Mouse (Mus musculus): Measurements from ENCODE around the gene Sap25. TPM values are rescaled to one million over a fixed set of nuclear protein-coding genes. Genes with fewer than 3 reads are reported as not detected.
"Not testable (repeated sequence)": the region's sequence is repeated elsewhere in the genome, so short reads cannot be mapped to it uniquely, and the experiment has no call there.

Sap25 gene
- polyA plus RNA-seq, 1 experiment from 2014 or later: 10.7 TPM

DNA sequence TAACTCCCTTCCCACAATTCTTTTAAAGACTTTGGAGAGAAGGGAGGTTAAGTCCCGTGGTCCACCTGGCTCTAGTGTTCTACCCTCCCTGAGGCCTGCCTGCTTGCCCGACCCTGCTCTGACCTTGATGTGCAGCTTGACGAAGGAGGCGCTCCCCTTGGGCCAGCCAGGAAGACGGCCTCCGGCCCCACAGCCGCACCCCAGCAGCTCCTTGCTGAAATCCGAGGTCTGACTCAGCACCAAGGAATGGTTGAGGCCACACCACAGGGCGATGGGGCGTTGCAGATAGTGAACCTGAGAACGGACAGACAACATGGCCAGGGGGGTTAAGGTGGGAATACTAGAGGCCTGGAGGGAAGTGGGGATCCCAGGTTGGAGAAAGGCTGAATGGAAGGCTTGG lies 27.6 kb upstream of the Sap25 start, which contains the start of gene Pcolce:
Pcolce (minus strand) TSS at position 235 of the 400 bp plus-strand sequence.
- 68% methylated on average over 11 of the region's 11 CpGs for WGBS
- no peaks in the 10 kb centered on the region for H3K36me3 ChIP-seq (ENCODE audit: control insufficient read depth, insufficient read depth, low read length)
- H3K9me3 ChIP-seq (ENCODE audit: control insufficient read depth, low read length): no peaks in the 10 kb centered on the region
- peaks cover 2% of the 10 kb centered on the region; the same call in 1 of the 2 replicates for H3K4me1 ChIP-seq (replicated peaks; ENCODE audit: control insufficient read depth, insufficient read depth, low read length)
- H3K4me2 ChIP-seq (ENCODE audit: low read depth, low read length, severe bottlenecking): no peak within 1 kb of the TSS
- H3K9ac ChIP-seq (ENCODE audit: low read length): no peak within 1 kb of the TSS
- no peak within 1 kb of the TSS for H3K4me3 ChIP-seq (ENCODE audit: low read depth, low read length)
- no peak within 1 kb of the TSS for H3K27ac ChIP-seq (ENCODE audit: low read depth, low read length)
- peaks cover 2% of the 10 kb centered on the region; the same call in 1 of the 2 replicates for H3K27me3 ChIP-seq (ENCODE audit: control insufficient read depth, insufficient read depth, low read length)
- ATAC-seq (replicated peaks; ENCODE audit: low FRiP score): no peak
- no peak for DNase-seq (ENCODE audit: low spot score)

DNA sequence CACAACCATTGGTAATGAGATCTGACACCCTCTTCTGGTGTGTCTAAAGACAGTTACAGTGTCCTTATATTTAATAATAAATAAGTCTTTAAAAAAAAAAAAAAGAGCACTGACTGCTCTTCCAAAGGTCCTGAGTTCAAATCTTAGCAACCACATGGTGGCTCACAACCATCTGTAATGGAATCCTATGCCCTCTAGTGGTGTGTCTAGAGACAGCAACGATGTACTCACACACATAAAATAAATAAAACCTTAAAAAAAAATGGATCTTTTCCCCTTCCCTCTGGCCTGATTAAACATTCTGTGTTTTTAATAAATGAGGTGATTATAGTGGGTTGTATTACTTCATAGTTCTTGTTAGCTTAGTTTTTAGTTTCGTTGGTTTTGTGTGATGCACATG lies 26.2 kb upstream of the Sap25 start:
- DNase-seq (ENCODE audit: low spot score); H3K9ac ChIP-seq (ENCODE audit: low read length); H3K27me3 ChIP-seq (ENCODE audit: control insufficient read depth, insufficient read depth, low read length); H3K27ac ChIP-seq (ENCODE audit: low read depth, low read length); ATAC-seq (replicated peaks; ENCODE audit: low FRiP score); H3K9me3 ChIP-seq (ENCODE audit: control insufficient read depth, low read length); H3K4me3 ChIP-seq (ENCODE audit: low read depth, low read length); H3K4me2 ChIP-seq (ENCODE audit: low read depth, low read length, severe bottlenecking); H3K4me1 ChIP-seq (replicated peaks; ENCODE audit: control insufficient read depth, insufficient read depth, low read length); H3K36me3 ChIP-seq (ENCODE audit: control insufficient read depth, insufficient read depth, low read length): not testable (repeated sequence)
- WGBS: 92% methylated on average over 2 of the region's 2 CpGs

DNA sequence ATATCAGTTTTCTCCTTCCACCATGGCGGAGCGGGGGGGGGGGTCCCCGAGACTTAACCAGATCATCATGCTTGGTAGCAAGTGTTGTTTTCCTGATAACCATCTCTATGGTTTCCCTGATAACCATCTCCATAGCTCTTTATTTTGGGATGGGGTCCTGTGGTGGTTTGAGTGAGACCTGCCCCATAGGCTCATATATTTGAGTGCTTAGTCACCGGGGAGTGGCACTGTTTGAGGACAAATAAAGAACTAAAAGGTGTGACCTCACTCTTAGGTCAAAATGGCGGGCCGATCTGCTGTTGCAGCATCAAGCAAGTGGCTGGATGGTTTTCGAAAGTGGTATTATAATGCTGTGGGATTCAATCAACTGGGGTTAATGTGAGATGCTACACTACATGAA lies 25.8 kb upstream of the Sap25 start:
- WGBS: 85% methylated on average over 7 of the region's 7 CpGs
- Histone ChIP-seq H3K9ac (ENCODE audit: low read length) (no peak overlapping the region), H3K4me2 (ENCODE audit: low read depth, low read length, severe bottlenecking) (no peak overlapping the region), H3K36me3 (ENCODE audit: control insufficient read depth, insufficient read depth, low read length) (no peaks in the 10 kb centered on the region), H3K27ac (ENCODE audit: low read depth, low read length) (no peak overlapping the region), H3K9me3 (ENCODE audit: control insufficient read depth, low read length) (no peaks in the 10 kb centered on the region), H3K27me3 (ENCODE audit: control insufficient read depth, insufficient read depth, low read length) (no peaks in the 10 kb centered on the region), H3K4me1 (replicated peaks; ENCODE audit: control insufficient read depth, insufficient read depth, low read length) (peaks cover 2% of the 10 kb centered on the region; the same call in 1 of the 2 replicates), H3K4me3 (ENCODE audit: low read depth, low read length) (no peak overlapping the region)
- DNase-seq (ENCODE audit: low spot score): no peak
- ATAC-seq (replicated peaks; ENCODE audit: low FRiP score): no peak

DNA sequence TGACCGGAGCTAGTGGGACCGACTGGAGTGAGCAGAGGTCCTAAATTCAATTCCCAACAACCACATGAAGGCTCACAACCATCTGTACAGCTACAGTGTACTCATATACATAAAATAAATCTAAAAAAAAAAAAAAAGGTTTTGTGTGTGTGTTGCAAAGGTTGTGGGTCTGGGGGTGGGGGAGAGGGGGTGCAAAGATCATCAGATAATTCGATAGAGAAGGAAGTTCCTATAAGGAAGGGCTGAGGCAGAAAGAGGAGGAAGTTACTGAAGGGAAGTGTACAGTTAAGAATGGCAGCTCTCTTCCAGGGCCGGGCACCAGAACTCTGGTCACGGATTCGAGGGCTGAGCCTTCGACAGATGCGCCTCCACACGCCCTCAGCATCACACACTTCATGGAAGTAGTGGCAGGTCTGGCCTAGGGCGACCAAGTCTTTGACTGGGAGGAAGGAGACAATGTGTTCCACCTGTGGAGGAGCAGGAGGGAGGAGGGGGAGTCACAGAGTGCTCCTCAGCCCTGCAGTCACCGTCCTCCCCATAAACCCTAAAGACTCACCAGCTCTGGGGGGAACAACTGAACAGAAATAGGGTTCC lies 17.1 kb upstream of the Sap25 start:
- Histone ChIP-seq H3K4me2 (ENCODE audit: low read depth, low read length, severe bottlenecking) (no peak overlapping the region), H3K4me1 (replicated peaks; ENCODE audit: control insufficient read depth, insufficient read depth, low read length) (no peaks in the 10 kb centered on the region; the same call in 1 of the 2 replicates), H3K27ac (ENCODE audit: low read depth, low read length) (no peak overlapping the region), H3K27me3 (ENCODE audit: control insufficient read depth, insufficient read depth, low read length) (no peaks in the 10 kb centered on the region), H3K9ac (ENCODE audit: low read length) (no peak overlapping the region), H3K4me3 (ENCODE audit: low read depth, low read length) (no peak overlapping the region), H3K9me3 (ENCODE audit: control insufficient read depth, low read length) (no peaks in the 10 kb centered on the region), H3K36me3 (ENCODE audit: control insufficient read depth, insufficient read depth, low read length) (no peaks in the 10 kb centered on the region)
- DNase-seq (ENCODE audit: low spot score) (no peak), ATAC-seq (replicated peaks; ENCODE audit: low FRiP score) (no peak)
- 86% methylated on average over 11 of the region's 11 CpGs for WGBS

DNA sequence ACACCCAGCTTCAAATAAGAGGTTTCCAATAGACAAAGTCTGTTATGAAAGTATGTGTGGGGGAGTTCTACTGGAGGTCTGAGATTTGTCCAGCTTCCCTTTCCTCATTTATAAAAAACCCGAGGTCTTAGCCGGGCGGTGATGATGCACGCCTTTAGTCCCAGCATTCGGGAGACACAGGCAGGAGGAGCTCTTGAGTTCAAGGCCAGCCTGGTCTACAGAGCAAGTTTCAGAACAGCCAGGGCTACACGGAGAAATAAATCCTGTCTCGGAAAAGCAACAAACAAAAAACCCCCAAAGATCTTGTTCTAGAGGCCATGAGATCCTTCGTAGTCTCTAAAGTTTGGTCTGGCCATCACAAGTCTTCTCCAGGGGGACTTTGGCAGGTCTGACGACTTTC lies 13.1 kb upstream of the Sap25 start:
- Histone ChIP-seq H3K9ac (ENCODE audit: low read length) (peak overlapping the region; percentile 72), H3K4me3 (ENCODE audit: low read depth, low read length) (peak overlapping the region; percentile 82), H3K4me2 (ENCODE audit: low read depth, low read length, severe bottlenecking) (peak overlapping the region; percentile 78), H3K4me1 (replicated peaks; ENCODE audit: control insufficient read depth, insufficient read depth, low read length) (peaks cover 14% of the 10 kb centered on the region), H3K27ac (ENCODE audit: low read depth, low read length) (peak overlapping the region; percentile 68), H3K27me3 (ENCODE audit: control insufficient read depth, insufficient read depth, low read length) (no peaks in the 10 kb centered on the region), H3K9me3 (ENCODE audit: control insufficient read depth, low read length) (no peaks in the 10 kb centered on the region), H3K36me3 (ENCODE audit: control insufficient read depth, insufficient read depth, low read length) (no peaks in the 10 kb centered on the region)
- no peak for DNase-seq (ENCODE audit: low spot score)
- WGBS: 3% methylated on average over 9 of the region's 9 CpGs
- ATAC-seq (replicated peaks; ENCODE audit: low FRiP score): no peak

DNA sequence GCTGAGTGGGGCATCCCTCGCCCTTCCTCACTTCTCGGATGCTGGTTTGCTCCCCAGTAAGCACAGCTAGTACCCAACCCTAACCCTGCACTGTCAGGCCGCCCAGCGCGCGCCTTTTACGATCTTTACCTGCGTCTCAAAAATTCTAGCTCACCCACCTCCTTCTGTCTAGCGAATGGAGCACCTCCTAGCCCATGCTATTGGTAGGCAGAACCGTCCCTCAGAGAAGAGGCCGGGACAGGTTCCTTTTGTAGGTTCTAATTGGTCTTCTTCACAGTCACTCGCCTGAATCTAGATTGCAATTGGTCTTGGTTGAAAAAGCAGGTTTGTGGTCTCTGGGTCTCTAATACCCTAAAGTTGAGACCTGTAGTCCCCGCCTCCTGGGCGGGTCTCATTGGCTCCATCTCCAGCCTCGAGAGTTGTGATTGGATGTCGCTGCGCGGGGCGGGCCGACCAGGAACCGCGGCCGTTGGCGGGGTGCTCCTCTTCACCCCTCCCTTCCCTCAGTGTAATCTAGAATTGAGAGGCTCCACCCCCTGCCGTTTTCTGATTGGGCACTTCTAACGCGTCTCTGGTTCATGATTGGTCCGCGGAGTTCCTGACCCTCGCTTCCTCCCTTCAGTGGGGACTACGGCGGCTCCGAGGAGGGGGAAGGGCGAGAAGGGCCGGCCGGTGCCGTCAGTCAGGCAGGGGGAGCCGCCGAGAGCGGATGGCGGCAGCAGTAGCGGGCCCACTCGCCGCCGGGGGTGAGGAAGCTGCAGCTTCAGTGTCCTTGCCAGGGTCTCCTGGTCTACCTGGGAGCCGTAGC lies 12.4 kb upstream of the Sap25 start, which contains the start of the genes Fbxo24, Lrch4 and Gm20605:
Fbxo24 (minus strand) TSS at position 505 of the 808 bp plus-strand sequence.
Lrch4 (plus strand) TSS at position 624 of the 808 bp plus-strand sequence.
Gm20605 (plus strand) TSS at position 678 of the 808 bp plus-strand sequence.
- no peaks in the 10 kb centered on the region for H3K27me3 ChIP-seq (ENCODE audit: control insufficient read depth, insufficient read depth, low read length)
- no peaks in the 10 kb centered on the region for H3K9me3 ChIP-seq (ENCODE audit: control insufficient read depth, low read length)
- no peaks in the 10 kb centered on the region for H3K36me3 ChIP-seq (ENCODE audit: control insufficient read depth, insufficient read depth, low read length)
- peaks cover 14% of the 10 kb centered on the region for H3K4me1 ChIP-seq (replicated peaks; ENCODE audit: control insufficient read depth, insufficient read depth, low read length)
- DNase-seq (ENCODE audit: low spot score) (peak; percentile 99), ATAC-seq (replicated peaks; ENCODE audit: low FRiP score) (peak; percentile 98)
- H3K9ac ChIP-seq (ENCODE audit: low read length): peak within 1 kb of the TSS; percentile 84
- under 1% methylated on average over 45 of the region's 46 CpGs for WGBS
- peak within 1 kb of the TSS; percentile 87 for H3K27ac ChIP-seq (ENCODE audit: low read depth, low read length)
- H3K4me3 ChIP-seq (ENCODE audit: low read depth, low read length): peak within 1 kb of the TSS; percentile 82
- H3K4me2 ChIP-seq (ENCODE audit: low read depth, low read length, severe bottlenecking): peak within 1 kb of the TSS; percentile 86

DNA sequence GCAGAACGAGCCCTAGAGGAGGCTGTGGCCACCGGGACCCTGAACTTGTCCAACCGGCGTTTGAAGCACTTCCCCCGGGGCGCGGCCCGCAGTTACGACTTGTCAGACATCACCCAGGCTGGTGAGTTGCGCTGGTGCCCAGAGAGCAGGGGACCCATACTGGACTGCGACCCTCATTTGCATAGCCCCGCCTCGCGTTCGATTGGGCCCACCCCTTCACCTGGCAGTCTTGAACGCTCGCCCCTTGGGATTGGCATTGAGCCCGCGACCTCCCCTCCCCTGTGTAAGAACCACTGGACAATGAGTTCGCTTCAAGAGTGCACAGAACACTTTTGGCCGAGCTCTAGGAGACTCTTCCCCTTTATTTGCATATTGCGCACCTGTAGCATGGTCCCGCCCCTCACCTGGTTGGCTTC lies 11.8 kb upstream of the Sap25 start:
- Histone ChIP-seq H3K36me3 (ENCODE audit: control insufficient read depth, insufficient read depth, low read length) (no peaks in the 10 kb centered on the region), H3K27me3 (ENCODE audit: control insufficient read depth, insufficient read depth, low read length) (no peaks in the 10 kb centered on the region), H3K4me3 (ENCODE audit: low read depth, low read length) (peak overlapping the region; percentile 82), H3K9me3 (ENCODE audit: control insufficient read depth, low read length) (no peaks in the 10 kb centered on the region), H3K9ac (ENCODE audit: low read length) (peak overlapping the region; percentile 84), H3K27ac (ENCODE audit: low read depth, low read length) (peak overlapping the region; percentile 87), H3K4me2 (ENCODE audit: low read depth, low read length, severe bottlenecking) (peak overlapping the region; percentile 86), H3K4me1 (replicated peaks; ENCODE audit: control insufficient read depth, insufficient read depth, low read length) (peaks cover 14% of the 10 kb centered on the region)
- DNase-seq (ENCODE audit: low spot score) (no peak), ATAC-seq (replicated peaks; ENCODE audit: low FRiP score) (peak; percentile 53)
- WGBS: under 1% methylated on average over 22 of the region's 23 CpGs

DNA sequence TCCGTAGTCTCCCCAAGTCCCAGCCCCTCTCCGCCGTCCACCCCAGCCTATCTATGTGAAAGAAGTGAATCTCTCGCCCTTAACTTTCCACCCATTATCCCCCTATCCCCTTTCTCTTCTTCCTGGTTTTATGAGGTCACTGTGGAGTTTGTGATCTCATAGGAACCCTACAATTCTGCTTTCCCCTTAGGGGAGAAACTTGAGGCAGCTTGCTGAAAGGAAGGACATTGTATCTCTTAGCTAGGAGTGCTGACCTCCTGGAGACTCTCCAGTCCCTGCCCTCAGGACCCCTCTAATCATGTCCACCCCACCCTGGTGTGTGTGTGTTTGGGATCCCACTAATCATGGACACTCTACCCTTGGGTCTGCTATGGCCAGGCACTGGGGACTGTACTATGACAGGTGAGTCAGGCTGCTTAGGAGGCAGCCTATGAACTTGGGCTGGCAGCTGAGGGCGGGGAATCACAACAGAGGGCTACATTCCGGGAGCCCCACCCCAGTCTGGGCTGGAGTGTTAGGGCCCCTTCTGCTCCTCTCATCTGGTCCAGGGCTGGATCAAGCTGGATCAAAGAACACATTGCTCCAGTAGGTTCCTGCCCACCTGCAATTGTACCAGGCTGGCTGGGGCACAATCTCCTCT lies 11.1 kb upstream of the Sap25 start:
- Histone ChIP-seq H3K36me3 (ENCODE audit: control insufficient read depth, insufficient read depth, low read length) (no peaks in the 10 kb centered on the region), H3K27me3 (ENCODE audit: control insufficient read depth, insufficient read depth, low read length) (no peaks in the 10 kb centered on the region), H3K9me3 (ENCODE audit: control insufficient read depth, low read length) (no peaks in the 10 kb centered on the region), H3K4me3 (ENCODE audit: low read depth, low read length) (peak overlapping the region; percentile 82), H3K9ac (ENCODE audit: low read length) (peak overlapping the region; percentile 84), H3K27ac (ENCODE audit: low read depth, low read length) (no peak overlapping the region), H3K4me2 (ENCODE audit: low read depth, low read length, severe bottlenecking) (peak overlapping the region; percentile 86), H3K4me1 (replicated peaks; ENCODE audit: control insufficient read depth, insufficient read depth, low read length) (peaks cover 14% of the 10 kb centered on the region)
- 29% methylated on average over 6 of the region's 6 CpGs for WGBS
- ATAC-seq (replicated peaks; ENCODE audit: low FRiP score): no peak
- DNase-seq (ENCODE audit: low spot score): no peak
